Mouse (Mus musculus): ENCODE results near the gene Qk. TPM values are rescaled to one million over a fixed set of nuclear protein-coding genes. Genes with fewer than 3 reads are reported as not detected.

Gene Qk
- 76.5 and 81.4 TPM in 2 replicates for total RNA-seq (2017)

- peak; percentile 77 for ATAC-seq (ENCODE audit: extremely low read depth, insufficient number of reproducible peaks, low FRiP score, poor library complexity, severe bottlenecking)
Observed at GRCm38 (mm10) chr17:10319685-10320455, at the start of gene Qk. Qk (minus strand) TSS chr17:10319854.

GRCm38 (mm10) chr17:10367044-10367443, 47.4 kb upstream of the Qk start:
- no peak for ATAC-seq (ENCODE audit: extremely low read depth, insufficient number of reproducible peaks, low FRiP score, poor library complexity, severe bottlenecking)

- no peak for ATAC-seq (ENCODE audit: extremely low read depth, insufficient number of reproducible peaks, low FRiP score, poor library complexity, severe bottlenecking)
Observed at GRCm38 (mm10) chr17:10366577-10366976, 46.9 kb upstream of the Qk start.

- ATAC-seq (ENCODE audit: extremely low read depth, insufficient number of reproducible peaks, low FRiP score, poor library complexity, severe bottlenecking): no peak
Observed at GRCm38 (mm10) chr17:10365501-10366482, 46.1 kb upstream of the Qk start.

- ATAC-seq (ENCODE audit: extremely low read depth, insufficient number of reproducible peaks, low FRiP score, poor library complexity, severe bottlenecking): no peak
Observed at GRCm38 (mm10) chr17:10363151-10363550, 43.5 kb upstream of the Qk start.

- no peak for ATAC-seq (ENCODE audit: extremely low read depth, insufficient number of reproducible peaks, low FRiP score, poor library complexity, severe bottlenecking)
Observed at GRCm38 (mm10) chr17:10361882-10362291, 42.2 kb upstream of the Qk start.

GRCm38 (mm10) chr17:10360738-10361137, 41.1 kb upstream of the Qk start:
- ATAC-seq (ENCODE audit: extremely low read depth, insufficient number of reproducible peaks, low FRiP score, poor library complexity, severe bottlenecking): no peak

GRCm38 (mm10) chr17:10359466-10359865, 39.8 kb upstream of the Qk start:
- no peak for ATAC-seq (ENCODE audit: extremely low read depth, insufficient number of reproducible peaks, low FRiP score, poor library complexity, severe bottlenecking)

- no peak for ATAC-seq (ENCODE audit: extremely low read depth, insufficient number of reproducible peaks, low FRiP score, poor library complexity, severe bottlenecking)
Observed at GRCm38 (mm10) chr17:10357348-10357747, 37.7 kb upstream of the Qk start.

- ATAC-seq (ENCODE audit: extremely low read depth, insufficient number of reproducible peaks, low FRiP score, poor library complexity, severe bottlenecking): no peak
Observed at GRCm38 (mm10) chr17:10356294-10356693, 36.6 kb upstream of the Qk start.

- no peak for ATAC-seq (ENCODE audit: extremely low read depth, insufficient number of reproducible peaks, low FRiP score, poor library complexity, severe bottlenecking)
Observed at GRCm38 (mm10) chr17:10355746-10356145, 36.1 kb upstream of the Qk start.

GRCm38 (mm10) chr17:10338286-10338685, 18.6 kb upstream of the Qk start:
- ATAC-seq (ENCODE audit: extremely low read depth, insufficient number of reproducible peaks, low FRiP score, poor library complexity, severe bottlenecking): no peak

GRCm38 (mm10) chr17:10336558-10336957, 16.9 kb upstream of the Qk start:
- ATAC-seq (ENCODE audit: extremely low read depth, insufficient number of reproducible peaks, low FRiP score, poor library complexity, severe bottlenecking): no peak

- no peak for ATAC-seq (ENCODE audit: extremely low read depth, insufficient number of reproducible peaks, low FRiP score, poor library complexity, severe bottlenecking)
Observed at GRCm38 (mm10) chr17:10335809-10336499, 16.3 kb upstream of the Qk start.

- ATAC-seq (ENCODE audit: extremely low read depth, insufficient number of reproducible peaks, low FRiP score, poor library complexity, severe bottlenecking): no peak
Observed at GRCm38 (mm10) chr17:10334957-10335690, 15.5 kb upstream of the Qk start.

- no peak for ATAC-seq (ENCODE audit: extremely low read depth, insufficient number of reproducible peaks, low FRiP score, poor library complexity, severe bottlenecking)
Observed at GRCm38 (mm10) chr17:10334481-10334880, 14.8 kb upstream of the Qk start.

GRCm38 (mm10) chr17:10333321-10333720, 13.7 kb upstream of the Qk start:
- no peak for ATAC-seq (ENCODE audit: extremely low read depth, insufficient number of reproducible peaks, low FRiP score, poor library complexity, severe bottlenecking)

- ATAC-seq (ENCODE audit: extremely low read depth, insufficient number of reproducible peaks, low FRiP score, poor library complexity, severe bottlenecking): no peak
Observed at GRCm38 (mm10) chr17:10332127-10332526, 12.5 kb upstream of the Qk start.

GRCm38 (mm10) chr17:10329461-10329860, 9.8 kb upstream of the Qk start:
- ATAC-seq (ENCODE audit: extremely low read depth, insufficient number of reproducible peaks, low FRiP score, poor library complexity, severe bottlenecking): no peak
